Mouse (Mus musculus) liver, embryonic 16.5 days (tissue): ENCODE data around the gene Ccr10. TPM values are rescaled to one million over a fixed set of nuclear protein-coding genes. Genes with fewer than 3 reads are reported as not detected.

Experiments
- ATAC-seq: fragments of 200-750 bp; cut with Nextera tagmentation; 2 replicates; pipeline ENCODE4 v1.8.0; 2017; ENCODE audit warnings: low read depth, mild to moderate bottlenecking, moderate number of reproducible peaks, moderate library complexity
- H3K27ac ChIP-seq: fragments of 300-500 bp; sonication (generic); 2 replicates; pipeline ENCODE4 v1.5.1; 2014; ENCODE audit warnings: mild to moderate bottlenecking, low read length
- H3K27me3 ChIP-seq: fragments of 300-500 bp; sonication (generic); 2 replicates; pipeline ENCODE4 v1.6.1; 2014; ENCODE audit warnings: low read depth, low read length, mixed read lengths; ENCODE audit not compliant: control insufficient read depth, insufficient read depth
- H3K36me3 ChIP-seq: fragments of 300-500 bp; sonication (generic); 2 replicates; pipeline ENCODE4 v1.6.1; 2014; ENCODE audit warnings: mild to moderate bottlenecking; ENCODE audit not compliant: control insufficient read depth, insufficient read depth
- H3K4me1 ChIP-seq: fragments of 300-500 bp; sonication (generic); 2 replicates; pipeline ENCODE4 v1.6.1; 2014; ENCODE audit warnings: low read depth, low read length, mixed read lengths; ENCODE audit not compliant: control insufficient read depth
- H3K4me2 ChIP-seq: fragments of 300-500 bp; sonication (generic); 2 replicates; pipeline ENCODE4 v1.6.1; 2014; ENCODE audit warnings: low read depth, low read length, mixed read lengths
- H3K4me3 ChIP-seq: fragments of 300-500 bp; sonication (generic); 2 replicates; pipeline ENCODE4 v1.5.1; 2014; ENCODE audit warnings: low read depth, mild to moderate bottlenecking, low read length
- H3K9ac ChIP-seq: fragments of 300-500 bp; sonication (generic); 2 replicates; pipeline ENCODE4 v1.6.1; 2014; ENCODE audit warnings: low read depth, low read length
- H3K9me3 ChIP-seq: fragments of 300-500 bp; sonication (generic); replicated peaks from 2 replicates; pipeline ENCODE4 v1.6.1; 2016; ENCODE audit warnings: low read length; ENCODE audit not compliant: control insufficient read depth
- WGBS: fragments of 180-500 bp; shearing (Covaris S2); extraction: QIAGEN DNeasy Blood & Tissue Kit; methylation state at CpG from one replicate; pipeline ENCODE4 v1.1.7; 2014; ENCODE audit not compliant: insufficient replicate concordance; 5-methylcytosine and 5-hydroxymethylcytosine counted together
- polyA plus RNA-seq: library from polyadenylated mRNA; unstranded; fragments of >200 nt; fragmentation: Nextera tagmentation; extraction: Ambion mirVana; gene quantifications from 2 replicates; pipeline ENCODE4 v1.2.1, GENCODE M21; 2015

The Ccr10 gene
- polyA plus RNA-seq, 1 experiment from 2014 or later, result 0.05 TPM

GRCm38 (mm10) chr11:101170354-101170810 is 4.9 kb downstream of the Ccr10 start, which contains the start of gene Cntnap1:
TSS of gene Cntnap1 (plus strand) at chr11:101170523.
- Histone ChIP-seq H3K36me3 (no peaks in the 10 kb centered on the region), H3K4me1 (peaks cover 31% of the 10 kb centered on the region), H3K9me3 (no peaks in the 10 kb centered on the region), H3K27me3 (peaks cover 99% of the 10 kb centered on the region), H3K4me2 (peak within 1 kb of the TSS; percentile 65), H3K27ac (0 out of 2 replicates have a peak within 1 kb of the TSS, but pooled peaks have one; percentile 16), H3K4me3 (peak within 1 kb of the TSS; percentile 55), H3K9ac (peak within 1 kb of the TSS; percentile 44)
- 2% methylated on average over 34 of the region's 35 CpGs for WGBS
- ATAC-seq, result no peak

GRCm38 (mm10) chr11:101169301-101170107 is 5.7 kb downstream of the Ccr10 start:
- Histone ChIP-seq H3K27me3 (peaks cover 99% of the 10 kb centered on the region), H3K9ac (no peak overlapping the region), H3K4me2 (peak overlapping the region; percentile 65), H3K4me1 (peaks cover 38% of the 10 kb centered on the region), H3K27ac (no peak overlapping the region), H3K4me3 (peak overlapping the region; percentile 55), H3K36me3 (no peaks in the 10 kb centered on the region), H3K9me3 (no peaks in the 10 kb centered on the region)
- 10% methylated on average over 17 of the region's 17 CpGs for WGBS
- no peak for ATAC-seq

GRCm38 (mm10) chr11:101168301-101168980 is 6.8 kb downstream of the Ccr10 start:
- Histone ChIP-seq H3K4me3 (no peak overlapping the region), H3K36me3 (no peaks in the 10 kb centered on the region), H3K27me3 (peaks cover 99% of the 10 kb centered on the region), H3K4me2 (no peak overlapping the region), H3K9ac (no peak overlapping the region), H3K4me1 (peaks cover 41% of the 10 kb centered on the region), H3K9me3 (no peaks in the 10 kb centered on the region), H3K27ac (no peak overlapping the region)
- no peak for ATAC-seq
- WGBS, result 34% methylated on average over 18 of the region's 18 CpGs

- no peak overlapping the region for H3K4me3 ChIP-seq
Measured at GRCm38 (mm10) chr11:101167963-101168300, 7.3 kb downstream of the Ccr10 start.

GRCm38 (mm10) chr11:101167211-101167962 is 7.9 kb downstream of the Ccr10 start:
- H3K9ac ChIP-seq, result no peak overlapping the region
- no peak overlapping the region for H3K27ac ChIP-seq
- H3K9me3 ChIP-seq, result no peaks in the 10 kb centered on the region
- peaks cover 35% of the 10 kb centered on the region for H3K4me1 ChIP-seq
- 34% methylated on average over 19 of the region's 19 CpGs for WGBS
- no peaks in the 10 kb centered on the region for H3K36me3 ChIP-seq
- no peak overlapping the region for H3K4me2 ChIP-seq
- no peak for ATAC-seq
- peaks cover 100% of the 10 kb centered on the region for H3K27me3 ChIP-seq
- H3K4me3 ChIP-seq, result no peak overlapping the region

More at GRCm38 (mm10) chr11:101167963-101168300, 7.3 kb downstream of the Ccr10 start:
- 31% methylated on average over 8 of the region's 8 CpGs for WGBS
- Histone ChIP-seq H3K27ac (no peak overlapping the region), H3K9me3 (no peaks in the 10 kb centered on the region), H3K27me3 (peaks cover 99% of the 10 kb centered on the region), H3K4me2 (no peak overlapping the region), H3K9ac (no peak overlapping the region), H3K36me3 (no peaks in the 10 kb centered on the region), H3K4me1 (peaks cover 37% of the 10 kb centered on the region)
- no peak for ATAC-seq

- Histone ChIP-seq H3K9me3 (no peaks in the 10 kb centered on the region), H3K4me2 (no peak overlapping the region), H3K27ac (no peak overlapping the region), H3K27me3 (peaks cover 93% of the 10 kb centered on the region), H3K4me1 (peaks cover 29% of the 10 kb centered on the region), H3K9ac (no peak overlapping the region), H3K36me3 (no peaks in the 10 kb centered on the region), H3K4me3 (no peak overlapping the region)
- ATAC-seq, result no peak
- WGBS, result 50% methylated on average over 14 of the region's 14 CpGs
Measured at GRCm38 (mm10) chr11:101166357-101166756, 8.9 kb downstream of the Ccr10 start.

- peak; percentile 57 for ATAC-seq
- Histone ChIP-seq H3K36me3 (no peaks in the 10 kb centered on the region), H3K27ac (no peak overlapping the region), H3K4me1 (peaks cover 26% of the 10 kb centered on the region), H3K9ac (no peak overlapping the region), H3K4me2 (0 out of 2 replicates have a peak overlapping the region, but pooled peaks have one; percentile 6), H3K9me3 (no peaks in the 10 kb centered on the region), H3K27me3 (peaks cover 78% of the 10 kb centered on the region), H3K4me3 (no peak overlapping the region)
- 13% methylated on average over 35 of the region's 35 CpGs for WGBS
Measured at GRCm38 (mm10) chr11:101164677-101165580, 10.3 kb downstream of the Ccr10 start.

- Histone ChIP-seq H3K9ac (no peak overlapping the region), H3K27ac (no peak overlapping the region), H3K9me3 (no peaks in the 10 kb centered on the region), H3K36me3 (no peaks in the 10 kb centered on the region), H3K4me2 (peak overlapping the region; percentile 17; the same call in 1 of the 2 replicates), H3K4me3 (no peak overlapping the region; the same call in 1 of the 2 replicates), H3K27me3 (peaks cover 72% of the 10 kb centered on the region), H3K4me1 (peaks cover 20% of the 10 kb centered on the region)
- ATAC-seq, result no peak
- 14% methylated on average over 21 of the region's 21 CpGs for WGBS
Measured at GRCm38 (mm10) chr11:101164351-101164665, 10.9 kb downstream of the Ccr10 start.
